Mouse (Mus musculus) left cerebral cortex, adult 11 months (tissue): ENCODE data around the gene Ddx39b.

ENCODE experiments used
- DNase-seq: peaks from one replicate; pipeline ENCODE4 v3.0.0; 2022; ENCODE audit warnings: low spot score

The Ddx39b gene

GRCm38 (mm10) chr17:35244999-35245398 is 3.5 kb downstream of the Ddx39b start:
- DNase-seq: no peak

- DNase-seq: no peak
Observed at GRCm38 (mm10) chr17:35245731-35246623, 4.4 kb downstream of the Ddx39b start.

GRCm38 (mm10) chr17:35247144-35247543 is 5.6 kb downstream of the Ddx39b start:
- no peak for DNase-seq

GRCm38 (mm10) chr17:35248986-35249385 is 7.4 kb downstream of the Ddx39b start:
- DNase-seq: no peak

GRCm38 (mm10) chr17:35249451-35250197 is 8.1 kb downstream of the Ddx39b start:
- DNase-seq: no peak

- no peak for DNase-seq
Observed at GRCm38 (mm10) chr17:35250348-35251120, 9.0 kb downstream of the Ddx39b start.

GRCm38 (mm10) chr17:35251162-35251719 is 9.7 kb downstream of the Ddx39b start:
- no peak for DNase-seq

- no peak for DNase-seq
Observed at GRCm38 (mm10) chr17:35251981-35252380, 10.4 kb downstream of the Ddx39b start.

GRCm38 (mm10) chr17:35252619-35253292 is 11.2 kb downstream of the Ddx39b start:
- no peak for DNase-seq

- DNase-seq: no peak
Observed at GRCm38 (mm10) chr17:35253293-35254093, 11.9 kb downstream of the Ddx39b start.

- DNase-seq: no peak
Observed at GRCm38 (mm10) chr17:35254241-35255098, 12.9 kb downstream of the Ddx39b start.

- DNase-seq: no peak
Observed at GRCm38 (mm10) chr17:35255301-35255700, 13.8 kb downstream of the Ddx39b start.

- DNase-seq: no peak
Observed at GRCm38 (mm10) chr17:35255704-35256103, 14.2 kb downstream of the Ddx39b start.

- DNase-seq: no peak
Observed at GRCm38 (mm10) chr17:35257378-35257777, 15.8 kb downstream of the Ddx39b start.

GRCm38 (mm10) chr17:35257824-35258491 is 16.4 kb downstream of the Ddx39b start:
- peak; percentile 93 for DNase-seq

- no peak for DNase-seq
Observed at GRCm38 (mm10) chr17:35258492-35259478, 17.2 kb downstream of the Ddx39b start.

- no peak for DNase-seq
Observed at GRCm38 (mm10) chr17:35259621-35260020, 18.1 kb downstream of the Ddx39b start.

GRCm38 (mm10) chr17:35261651-35262050 is 20.1 kb downstream of the Ddx39b start:
- no peak for DNase-seq
